Mouse (Mus musculus) liver, embryonic 13.5 days (tissue): ENCODE data around the gene Syn3. TPM values are rescaled to one million over a fixed set of nuclear protein-coding genes. Genes with fewer than 3 reads are reported as not detected.

Experiments used
- ATAC-seq: fragments of 200-750 bp; cut with Nextera tagmentation; 2 replicates; pipeline ENCODE4 v1.8.0; 2017; ENCODE audit warnings: low read depth, mild to moderate bottlenecking, moderate number of reproducible peaks, moderate library complexity
- DNase-seq: peaks from one replicate; pipeline ENCODE4 v3.0.0; 2022
- H3K27ac ChIP-seq: fragments of 300-500 bp; sonication (generic); 2 replicates; pipeline ENCODE4 v1.5.1; 2015; ENCODE audit warnings: moderate library complexity, mild to moderate bottlenecking, inconsistent platforms
- H3K27me3 ChIP-seq: fragments of 300-500 bp; sonication (generic); 2 replicates; pipeline ENCODE4 v1.6.1; 2015; ENCODE audit warnings: mild to moderate bottlenecking, inconsistent platforms
- H3K36me3 ChIP-seq: fragments of 300-500 bp; sonication (generic); 2 replicates; pipeline ENCODE4 v1.6.1; 2015; ENCODE audit warnings: mild to moderate bottlenecking, inconsistent platforms
- H3K4me1 ChIP-seq: fragments of 300-500 bp; sonication (generic); replicated peaks from 2 replicates; pipeline ENCODE4 v1.6.1; 2015; ENCODE audit warnings: inconsistent platforms
- H3K4me2 ChIP-seq: fragments of 300-500 bp; sonication (generic); 2 replicates; pipeline ENCODE4 v1.6.1; 2015; ENCODE audit warnings: inconsistent platforms, mild to moderate bottlenecking, moderate library complexity
- H3K4me3 ChIP-seq: fragments of 300-500 bp; sonication (generic); replicated peaks from 2 replicates; pipeline ENCODE4 v1.5.1; 2015; ENCODE audit warnings: mild to moderate bottlenecking, inconsistent platforms
- H3K9ac ChIP-seq: fragments of 300-500 bp; sonication (generic); 2 replicates; pipeline ENCODE4 v1.6.1; 2015; ENCODE audit warnings: mild to moderate bottlenecking, inconsistent platforms
- H3K9me3 ChIP-seq: fragments of 300-500 bp; sonication (generic); replicated peaks from 2 replicates; pipeline ENCODE4 v1.6.1; 2016; ENCODE audit warnings: inconsistent platforms
- WGBS: fragments of 180-500 bp; shearing (Covaris S2); methylation state at CpG from one replicate; pipeline ENCODE4 v1.1.7; 2015; ENCODE audit not compliant: insufficient replicate concordance; 5-methylcytosine and 5-hydroxymethylcytosine counted together
- polyA plus RNA-seq: library from polyadenylated mRNA; unstranded; fragments of >200 nt; fragmentation: Nextera tagmentation; extraction: Ambion mirVana; gene quantifications from 2 replicates; pipeline ENCODE4 v1.2.1, GENCODE M21; 2015

Gene Syn3
- polyA plus RNA-seq, 1 experiment from 2014 or later: 0.14 TPM

DNA sequence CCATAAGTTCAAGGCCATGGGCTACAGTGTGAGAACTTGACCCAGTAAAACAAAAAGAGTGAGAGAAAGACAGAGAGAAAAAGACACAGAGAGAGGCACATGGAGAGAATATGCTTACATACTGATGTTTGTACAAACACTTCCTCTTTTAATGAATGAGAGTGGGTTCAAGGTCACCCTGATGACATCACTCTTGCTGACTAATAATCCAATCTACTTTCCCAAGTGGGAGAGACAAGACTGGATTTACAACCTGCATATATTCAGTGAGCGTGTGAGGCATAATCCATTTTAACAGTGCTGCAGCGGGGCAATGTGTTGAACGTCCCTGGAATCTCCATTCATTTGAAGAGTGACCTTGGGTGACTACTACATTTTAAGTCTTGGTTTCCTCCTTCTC, 256.0 kb downstream of the Syn3 start:
- no peak for DNase-seq
- 75% methylated on average over 3 of the region's 3 CpGs for WGBS
- Histone ChIP-seq H3K27ac (no peak overlapping the region), H3K9ac (no peak overlapping the region), H3K4me3 (no peak overlapping the region), H3K4me1 (no peaks in the 10 kb centered on the region), H3K36me3 (no peaks in the 10 kb centered on the region), H3K4me2 (no peak overlapping the region), H3K27me3 (no peaks in the 10 kb centered on the region), H3K9me3 (no peaks in the 10 kb centered on the region)
- no peak for ATAC-seq

DNA sequence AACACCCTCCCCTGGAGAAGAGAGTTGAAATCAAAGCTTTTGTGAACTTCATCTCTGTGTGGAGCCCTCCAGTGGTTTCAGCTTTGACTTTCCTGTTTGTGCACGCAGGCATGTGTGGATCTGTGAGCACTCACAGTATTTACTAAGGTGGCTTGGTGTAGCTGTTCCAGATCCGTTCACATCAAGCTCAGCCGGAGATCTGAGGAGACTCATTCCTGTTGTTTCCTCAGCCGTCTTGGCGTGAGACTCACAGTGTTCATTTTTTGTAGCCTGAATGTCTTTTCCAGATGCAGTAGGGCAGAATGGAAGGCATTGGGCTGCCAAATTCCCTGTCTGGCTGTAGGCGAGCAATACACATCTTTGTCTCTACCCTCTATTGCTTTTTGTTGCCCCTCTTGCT, 268.7 kb downstream of the Syn3 start:
- H3K27ac ChIP-seq: no peak overlapping the region
- H3K4me1 ChIP-seq: no peaks in the 10 kb centered on the region
- H3K4me2 ChIP-seq: no peak overlapping the region
- no peaks in the 10 kb centered on the region for H3K27me3 ChIP-seq
- no peak overlapping the region for H3K4me3 ChIP-seq
- 64% methylated on average over 6 of the region's 6 CpGs for WGBS
- DNase-seq (no peak), ATAC-seq (no peak)
- H3K9me3 ChIP-seq: no peaks in the 10 kb centered on the region
- no peaks in the 10 kb centered on the region for H3K36me3 ChIP-seq
- no peak overlapping the region for H3K9ac ChIP-seq

- Histone ChIP-seq H3K36me3 (no peaks in the 10 kb centered on the region), H3K27me3 (no peaks in the 10 kb centered on the region), H3K9ac (no peak overlapping the region), H3K4me2 (no peak overlapping the region), H3K4me3 (no peak overlapping the region), H3K4me1 (no peaks in the 10 kb centered on the region), H3K27ac (no peak overlapping the region), H3K9me3 (no peaks in the 10 kb centered on the region)
- DNase-seq (no peak), ATAC-seq (no peak)
- WGBS: 60% methylated on average over 3 of the region's 3 CpGs
These were observed 273.2 kb downstream of the Syn3 start for GRCm38 (mm10) chr10:86225480-86225879.

GRCm38 (mm10) chr10:86218984-86219383, 279.7 kb downstream of the Syn3 start:
- ATAC-seq (no peak), DNase-seq (no peak)
- H3K27me3 ChIP-seq: no peaks in the 10 kb centered on the region
- H3K27ac ChIP-seq: no peak overlapping the region
- 74% methylated on average over 3 of the region's 3 CpGs for WGBS
- H3K4me1 ChIP-seq: no peaks in the 10 kb centered on the region
- no peak overlapping the region for H3K4me2 ChIP-seq
- no peaks in the 10 kb centered on the region for H3K9me3 ChIP-seq
- H3K9ac ChIP-seq: no peak overlapping the region
- no peaks in the 10 kb centered on the region for H3K36me3 ChIP-seq
- H3K4me3 ChIP-seq: no peak overlapping the region

GRCm38 (mm10) chr10:86216836-86217235, 281.9 kb downstream of the Syn3 start:
- Histone ChIP-seq H3K27me3 (no peaks in the 10 kb centered on the region), H3K27ac (no peak overlapping the region), H3K4me1 (no peaks in the 10 kb centered on the region), H3K4me2 (no peak overlapping the region), H3K9me3 (no peaks in the 10 kb centered on the region), H3K9ac (no peak overlapping the region), H3K4me3 (no peak overlapping the region), H3K36me3 (no peaks in the 10 kb centered on the region)
- DNase-seq (no peak), ATAC-seq (no peak)
- 64% methylated on average over 2 of the region's 2 CpGs for WGBS

GRCm38 (mm10) chr10:86212062-86212461, 286.6 kb downstream of the Syn3 start:
- no peak overlapping the region for H3K9ac ChIP-seq
- H3K27ac ChIP-seq: no peak overlapping the region
- WGBS: 58% methylated on average over 4 of the region's 4 CpGs
- no peak overlapping the region for H3K4me2 ChIP-seq
- H3K4me1 ChIP-seq: no peaks in the 10 kb centered on the region
- no peak overlapping the region for H3K4me3 ChIP-seq
- no peaks in the 10 kb centered on the region for H3K27me3 ChIP-seq
- no peaks in the 10 kb centered on the region for H3K36me3 ChIP-seq
- no peak for ATAC-seq
- H3K9me3 ChIP-seq: no peaks in the 10 kb centered on the region
- no peak for DNase-seq

GRCm38 (mm10) chr10:86203915-86204314, 294.8 kb downstream of the Syn3 start:
- Histone ChIP-seq H3K4me3 (no peak overlapping the region), H3K4me2 (no peak overlapping the region), H3K36me3 (no peaks in the 10 kb centered on the region), H3K9ac (no peak overlapping the region), H3K27me3 (no peaks in the 10 kb centered on the region), H3K27ac (no peak overlapping the region), H3K9me3 (no peaks in the 10 kb centered on the region), H3K4me1 (no peaks in the 10 kb centered on the region)
- ATAC-seq: no peak
- DNase-seq: no peak

- DNase-seq (no peak), ATAC-seq (no peak)
- Histone ChIP-seq H3K4me3 (no peak overlapping the region), H3K27me3 (no peaks in the 10 kb centered on the region), H3K27ac (no peak overlapping the region), H3K9me3 (no peaks in the 10 kb centered on the region), H3K4me2 (no peak overlapping the region), H3K36me3 (no peaks in the 10 kb centered on the region), H3K9ac (no peak overlapping the region), H3K4me1 (no peaks in the 10 kb centered on the region)
- WGBS: 64% methylated on average over 6 of the region's 6 CpGs
These were observed 295.5 kb downstream of the Syn3 start for GRCm38 (mm10) chr10:86203175-86203574.

DNA sequence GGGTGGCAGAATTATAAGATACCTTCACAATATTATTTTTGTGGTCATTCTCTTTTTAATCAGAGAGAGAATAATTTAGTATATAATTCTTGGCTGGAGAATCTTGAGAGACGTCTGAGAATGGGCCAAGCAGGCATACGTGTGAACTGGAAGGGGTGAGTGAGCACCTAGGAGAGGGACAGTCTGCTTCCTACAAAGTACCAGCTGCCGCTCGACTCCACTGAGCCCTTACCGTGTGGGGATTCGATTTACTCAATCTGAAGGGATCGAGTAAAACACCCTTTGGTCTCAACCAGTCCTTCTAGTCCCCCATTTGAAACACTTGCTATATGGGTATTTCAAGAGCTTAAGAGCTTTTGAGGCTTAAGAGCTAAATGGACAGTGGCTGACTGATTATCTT, 296.9 kb downstream of the Syn3 start:
- DNase-seq (no peak), ATAC-seq (no peak)
- Histone ChIP-seq H3K27ac (no peak overlapping the region), H3K4me2 (no peak overlapping the region), H3K9me3 (no peaks in the 10 kb centered on the region), H3K9ac (no peak overlapping the region), H3K4me1 (no peaks in the 10 kb centered on the region), H3K4me3 (no peak overlapping the region), H3K36me3 (no peaks in the 10 kb centered on the region), H3K27me3 (no peaks in the 10 kb centered on the region)
- WGBS: 69% methylated on average over 7 of the region's 7 CpGs

GRCm38 (mm10) chr10:86201006-86201405, 297.7 kb downstream of the Syn3 start:
- Histone ChIP-seq H3K36me3 (no peaks in the 10 kb centered on the region), H3K4me3 (no peak overlapping the region), H3K9ac (no peak overlapping the region), H3K4me2 (no peak overlapping the region), H3K27ac (no peak overlapping the region), H3K4me1 (no peaks in the 10 kb centered on the region), H3K9me3 (no peaks in the 10 kb centered on the region), H3K27me3 (no peaks in the 10 kb centered on the region)
- no peak for ATAC-seq
- no peak for DNase-seq
- WGBS: 77% methylated on average over 3 of the region's 3 CpGs

DNA sequence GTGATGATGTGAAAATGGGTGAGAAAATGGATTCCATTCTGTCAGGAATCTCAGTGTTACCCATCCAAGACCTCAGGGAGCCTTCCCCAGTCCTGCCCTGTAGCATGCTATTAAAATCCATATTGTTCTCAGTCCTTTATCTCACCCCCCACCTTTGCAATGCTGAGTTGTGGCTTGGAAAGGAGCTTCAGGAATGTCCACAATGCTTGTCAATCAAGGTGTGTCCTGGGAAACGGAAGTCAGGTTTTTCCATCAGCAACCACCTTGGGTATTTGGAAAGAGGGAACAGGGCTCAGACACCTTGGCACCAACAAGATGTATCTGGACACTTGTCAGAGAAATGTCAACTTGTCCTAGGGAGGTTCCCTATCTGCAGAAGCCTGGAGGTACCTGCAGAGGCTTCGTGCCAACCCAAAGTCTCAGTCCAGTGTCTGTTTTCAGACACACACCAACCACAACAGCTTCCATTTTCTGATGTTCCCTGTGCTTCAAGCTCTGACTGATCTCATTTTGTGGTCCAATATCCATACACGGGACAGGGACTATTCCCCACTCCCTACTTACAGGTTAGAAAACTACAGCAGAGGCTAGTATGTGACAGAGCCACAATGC, 302.2 kb downstream of the Syn3 start:
- no peaks in the 10 kb centered on the region for H3K9me3 ChIP-seq
- no peak for DNase-seq
- no peak for ATAC-seq
- H3K27me3 ChIP-seq: no peaks in the 10 kb centered on the region
- WGBS: 54% methylated on average over 3 of the region's 3 CpGs
- no peaks in the 10 kb centered on the region for H3K4me1 ChIP-seq
- H3K36me3 ChIP-seq: no peaks in the 10 kb centered on the region
- no peak overlapping the region for H3K27ac ChIP-seq
- H3K4me2 ChIP-seq: no peak overlapping the region
- no peak overlapping the region for H3K4me3 ChIP-seq
- H3K9ac ChIP-seq: no peak overlapping the region

- 66% methylated on average over 4 of the region's 4 CpGs for WGBS
- DNase-seq (no peak), ATAC-seq (no peak)
- Histone ChIP-seq H3K36me3 (no peaks in the 10 kb centered on the region), H3K27ac (no peak overlapping the region), H3K4me3 (no peak overlapping the region), H3K27me3 (no peaks in the 10 kb centered on the region), H3K4me2 (no peak overlapping the region), H3K4me1 (no peaks in the 10 kb centered on the region), H3K9me3 (no peaks in the 10 kb centered on the region), H3K9ac (no peak overlapping the region)
These were observed 304.0 kb downstream of the Syn3 start for GRCm38 (mm10) chr10:86194722-86195121.
